In genomic region chr6:114899652-114900051, GRCm38 (mm10) we compare ENCODE assay signal across 8 mouse cellular contexts.
DNase-seq lines count a peak whose midpoint lies in the region; ATAC-seq and TF ChIP-seq lines count a peak whose summit lies in the region.

No protein-coding gene starts in this region.

- WGBS in embryonic facial prominence, embryonic 14.5 days, result 7% methylated on average over 7 of the region's 7 CpGs
- 11% methylated on average over 7 of the region's 7 CpGs for WGBS in limb, embryonic 10.5 days
- 25% methylated on average over 7 of the region's 7 CpGs for WGBS in neural tube, embryonic 15.5 days

- peak overlapping the region; percentile 49 for H3K4me2 ChIP-seq in embryonic facial prominence, embryonic 14.5 days (ENCODE audit: low read depth, low read length)
- H3K4me2 ChIP-seq in neural tube, embryonic 15.5 days, result peak overlapping the region; percentile 33

- no peak for DNase-seq in layer of hippocampus, adult 2 months (ENCODE audit: low spot score in 2 of 2)
- DNase-seq in layer of hippocampus, adult 9-11 months, result no peak
- DNase-seq in embryonic facial prominence, embryonic 14.5 days (ENCODE audit: low spot score), result peak; percentile 84
- DNase-seq in limb, embryonic 10.5 days (ENCODE audit: low spot score), result peak; percentile 74
- no peak for DNase-seq in layer of hippocampus, adult 9-10 months (ENCODE audit: low spot score)
- DNase-seq in ovary, postnatal 10 days (ENCODE audit: low spot score), result no peak
- DNase-seq in right cerebral cortex, postnatal 25 days, result no peak

- no peak for TF ChIP-seq CTCF in layer of hippocampus, adult 2 months (conservative IDR thresholded peaks at IDR 0.05)

- peak overlapping the region; percentile 59; the same call in 1 of the 2 replicates for H3K27ac ChIP-seq in layer of hippocampus, adult 2 months
- peak overlapping the region; percentile 83 for H3K27ac ChIP-seq in embryonic facial prominence, embryonic 14.5 days (replicated peaks; ENCODE audit: low read depth, low read length)
- peak overlapping the region; percentile 86 for H3K27ac ChIP-seq in limb, embryonic 10.5 days
- H3K27ac ChIP-seq in neural tube, embryonic 15.5 days (replicated peaks), result peak overlapping the region; percentile 51

- peaks cover 51% of the 10 kb centered on the region for H3K4me1 ChIP-seq in embryonic facial prominence, embryonic 14.5 days (ENCODE audit: control insufficient read depth, insufficient read depth, low read length)
- H3K4me1 ChIP-seq in limb, embryonic 10.5 days, result peaks cover 61% of the 10 kb centered on the region
- peaks cover 56% of the 10 kb centered on the region for H3K4me1 ChIP-seq in neural tube, embryonic 15.5 days

- H3K9ac ChIP-seq in embryonic facial prominence, embryonic 14.5 days (ENCODE audit: low read depth, low read length), result peak overlapping the region; percentile 40; the same call in 1 of the 2 replicates
- no peak overlapping the region for H3K9ac ChIP-seq in neural tube, embryonic 15.5 days (replicated peaks)

- peak; percentile 66 for ATAC-seq in embryonic facial prominence, embryonic 14.5 days (ENCODE audit: low read depth)
- no peak for ATAC-seq in neural tube, embryonic 15.5 days (ENCODE audit: low FRiP score)

- no peaks in the 10 kb centered on the region for H3K27me3 ChIP-seq in embryonic facial prominence, embryonic 14.5 days (replicated peaks; ENCODE audit: control insufficient read depth, insufficient read depth, low read length)
- no peaks in the 10 kb centered on the region for H3K27me3 ChIP-seq in limb, embryonic 10.5 days (ENCODE audit: low read depth, poor library complexity, severe bottlenecking)
- no peaks in the 10 kb centered on the region for H3K27me3 ChIP-seq in neural tube, embryonic 15.5 days (replicated peaks)

- H3K36me3 ChIP-seq in embryonic facial prominence, embryonic 14.5 days (ENCODE audit: control insufficient read depth, insufficient read depth, low read length), result peaks cover 21% of the 10 kb centered on the region; the same call in 1 of the 2 replicates
- H3K36me3 ChIP-seq in limb, embryonic 10.5 days, result peaks cover 51% of the 10 kb centered on the region
- no peaks in the 10 kb centered on the region for H3K36me3 ChIP-seq in neural tube, embryonic 15.5 days

- H3K4me3 ChIP-seq in layer of hippocampus, adult 2 months, result no peak overlapping the region
- peak overlapping the region; percentile 9; the same call in 1 of the 2 replicates for H3K4me3 ChIP-seq in embryonic facial prominence, embryonic 14.5 days (ENCODE audit: low read depth, low read length)
- peak overlapping the region; percentile 33 for H3K4me3 ChIP-seq in limb, embryonic 10.5 days
- H3K4me3 ChIP-seq in neural tube, embryonic 15.5 days (replicated peaks), result 0 out of 2 replicates have a peak overlapping the region, but pooled peaks have one; percentile 3

- no peaks in the 10 kb centered on the region for H3K9me3 ChIP-seq in embryonic facial prominence, embryonic 14.5 days (ENCODE audit: control insufficient read depth, low read length)
- no peaks in the 10 kb centered on the region for H3K9me3 ChIP-seq in limb, embryonic 10.5 days (replicated peaks)
- no peaks in the 10 kb centered on the region for H3K9me3 ChIP-seq in neural tube, embryonic 15.5 days (replicated peaks)

Comparison
In these comparisons a context has a peak if more than half of its experiments do, and no peak if none do; other contexts are left out.
1. DNase-seq: peak in embryonic facial prominence, embryonic 14.5 days (single experiment) and limb, embryonic 10.5 days (single experiment); none in layer of hippocampus, adult 2 months (0 of 2), layer of hippocampus, adult 9-11 months (single experiment), layer of hippocampus, adult 9-10 months (single experiment), ovary, postnatal 10 days (single experiment) and right cerebral cortex, postnatal 25 days (single experiment).
2. Peak in every context shown above with its lines, with median percentiles within 50 percentile points of each other: H3K27ac ChIP-seq.